Mouse (Mus musculus): ENCODE data around the gene Adam15. TPM values are rescaled to one million over a fixed set of nuclear protein-coding genes. Genes with fewer than 3 reads are reported as not detected.

Adam15 gene
- polyA plus RNA-seq, 1 experiment = 187 TPM

DNA sequence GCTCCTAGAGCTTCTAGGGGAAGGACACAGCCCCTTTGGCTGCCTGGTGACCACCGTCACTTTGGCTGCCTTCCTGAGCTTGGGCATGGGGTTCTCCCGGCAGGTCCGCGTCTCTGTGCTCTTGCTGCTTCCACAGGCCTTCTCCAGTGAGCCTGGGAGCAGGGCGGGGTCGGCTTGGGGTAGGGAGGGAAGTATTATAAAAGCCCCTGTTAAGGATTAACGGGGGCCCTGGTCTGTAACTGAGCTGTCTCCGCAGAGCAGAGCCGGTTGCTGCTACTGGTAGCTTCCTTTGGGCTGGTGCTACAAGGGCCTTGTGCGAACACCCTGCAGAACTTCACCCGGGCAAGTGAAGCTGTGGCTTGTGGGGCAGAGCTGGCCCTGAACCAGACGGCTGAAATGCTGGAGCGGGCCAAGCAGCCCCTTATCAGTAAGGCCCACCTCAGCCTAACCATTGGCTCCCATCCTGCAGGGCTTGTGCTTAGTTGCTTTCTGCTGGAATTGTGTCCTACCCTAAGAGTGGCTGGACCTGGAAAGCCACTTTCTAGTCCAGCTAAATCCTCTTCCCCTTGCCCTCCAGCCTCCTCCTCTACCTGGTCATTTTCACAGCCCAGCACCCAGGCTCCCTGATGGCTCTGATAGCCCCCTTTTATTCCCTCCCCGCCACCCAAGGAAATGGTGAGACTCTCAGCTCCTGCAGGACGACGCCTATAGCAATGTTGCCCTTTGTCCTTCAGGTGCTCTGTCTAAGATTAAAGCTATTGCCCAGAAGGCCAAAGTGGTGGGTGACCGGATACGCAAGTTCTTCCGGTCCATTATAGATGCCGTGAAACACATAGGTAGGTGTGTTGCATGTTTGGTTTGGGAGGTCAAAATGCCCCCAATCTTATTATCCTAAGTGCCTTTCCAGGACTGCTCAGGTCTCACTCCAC, 16.0 kb upstream of the Adam15 start:
- H3K4me3 ChIP-seq (replicated peaks; ENCODE audit: control insufficient read depth, low read depth, low read length) = no peak overlapping the region
- WGBS = 77% methylated on average over 20 of the region's 20 CpGs
- H3K4me1 ChIP-seq (ENCODE audit: control insufficient read depth, insufficient read depth, low read length) = no peaks in the 10 kb centered on the region
- TF ChIP-seq CTCF (IDR thresholded peaks at IDR 0.05; ENCODE audit: control insufficient read depth, insufficient read depth, low read length) (no peak), POLR2A (IDR thresholded peaks at IDR 0.05; ENCODE audit: borderline replicate concordance, control insufficient read depth, low read depth, low read length) (no peak)
- H3K27ac ChIP-seq (ENCODE audit: control insufficient read depth, insufficient read depth, low read depth, low read length, poor library complexity) = no peak overlapping the region

DNA sequence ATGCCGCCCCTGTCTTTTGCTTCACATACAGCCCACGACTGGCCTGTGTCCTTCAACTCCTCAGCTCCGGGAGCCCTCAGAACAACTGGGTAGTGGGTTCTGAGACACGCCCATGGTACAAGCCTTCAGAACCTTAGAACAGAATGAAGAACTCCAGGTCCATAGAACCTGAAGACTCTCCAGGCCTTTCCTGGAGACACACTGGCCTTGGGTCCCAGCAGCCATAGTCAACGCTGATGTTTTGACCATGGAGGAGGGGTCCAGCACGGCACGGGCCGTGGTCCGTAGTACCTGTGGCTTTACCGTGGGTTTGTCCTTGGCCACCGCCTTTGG, 15.3 kb upstream of the Adam15 start, which contains the start of gene Dcst1:
Gene Dcst1 (minus strand): TSS at position 101 of the 333 bp plus-strand sequence.
- Histone ChIP-seq H3K4me3 (replicated peaks; ENCODE audit: control insufficient read depth, low read depth, low read length) (no peak within 1 kb of the TSS), H3K27ac (ENCODE audit: control insufficient read depth, insufficient read depth, low read depth, low read length, poor library complexity) (no peak within 1 kb of the TSS), H3K4me1 (ENCODE audit: control insufficient read depth, insufficient read depth, low read length) (no peaks in the 10 kb centered on the region)
- TF ChIP-seq POLR2A (IDR thresholded peaks at IDR 0.05; ENCODE audit: borderline replicate concordance, control insufficient read depth, low read depth, low read length) = no peak
- TF ChIP-seq CTCF (IDR thresholded peaks at IDR 0.05; ENCODE audit: control insufficient read depth, insufficient read depth, low read length) = no peak
- 86% methylated on average over 11 of the region's 11 CpGs for WGBS

DNA sequence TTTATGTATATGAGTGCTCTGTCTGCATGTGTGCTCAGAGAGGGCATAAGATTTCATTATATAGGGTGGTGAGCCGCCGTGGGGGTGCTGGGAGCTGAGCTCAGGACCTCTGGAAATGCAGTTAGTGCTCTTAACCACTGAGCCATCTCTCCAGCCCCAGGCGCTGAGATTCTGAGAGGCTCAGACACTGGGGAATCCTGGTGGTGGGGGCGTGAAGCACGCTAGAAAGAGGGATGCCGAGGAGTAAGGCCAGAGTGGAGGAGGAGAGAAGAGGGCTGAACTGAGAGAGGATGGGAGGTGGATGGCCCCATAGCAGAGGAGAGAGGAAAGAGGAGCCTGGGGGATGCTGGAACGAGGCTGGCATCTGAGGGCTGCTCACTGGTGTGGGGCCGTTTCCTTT, 14.8 kb upstream of the Adam15 start:
- WGBS = 86% methylated on average over 8 of the region's 8 CpGs
- Histone ChIP-seq H3K4me1 (ENCODE audit: control insufficient read depth, insufficient read depth, low read length) (no peaks in the 10 kb centered on the region), H3K27ac (ENCODE audit: control insufficient read depth, insufficient read depth, low read depth, low read length, poor library complexity) (no peak overlapping the region), H3K4me3 (replicated peaks; ENCODE audit: control insufficient read depth, low read depth, low read length) (no peak overlapping the region)
- TF ChIP-seq POLR2A (IDR thresholded peaks at IDR 0.05; ENCODE audit: borderline replicate concordance, control insufficient read depth, low read depth, low read length) (no peak), CTCF (IDR thresholded peaks at IDR 0.05; ENCODE audit: control insufficient read depth, insufficient read depth, low read length) (no peak)

DNA sequence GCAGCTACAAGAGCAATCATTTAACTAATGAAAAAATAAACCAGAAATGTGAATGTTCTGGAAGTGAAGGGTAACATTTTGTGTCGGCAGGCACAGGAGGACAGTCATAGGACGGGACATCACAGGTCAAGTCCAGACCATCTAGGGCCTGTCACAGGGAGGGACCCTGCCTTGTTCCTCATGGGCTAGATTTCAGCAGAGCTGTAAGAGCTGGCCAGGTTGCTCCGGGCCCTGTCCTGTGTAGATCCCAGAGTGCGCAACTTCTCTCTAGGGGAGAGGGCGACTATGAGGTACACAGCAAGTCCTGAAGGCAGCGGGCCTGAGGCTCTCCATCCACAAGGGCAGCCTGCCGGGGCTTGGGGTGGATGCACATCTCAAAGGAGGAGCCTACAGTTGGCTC, 11.9 kb upstream of the Adam15 start, which contains the start of gene Dcst2:
Gene Dcst2 (plus strand): TSS at position 301 of the 400 bp plus-strand sequence.
- TF ChIP-seq POLR2A (IDR thresholded peaks at IDR 0.05; ENCODE audit: borderline replicate concordance, control insufficient read depth, low read depth, low read length) (no peak), CTCF (IDR thresholded peaks at IDR 0.05; ENCODE audit: control insufficient read depth, insufficient read depth, low read length) (no peak)
- Histone ChIP-seq H3K4me1 (ENCODE audit: control insufficient read depth, insufficient read depth, low read length) (no peaks in the 10 kb centered on the region; the same call in 1 of the 2 replicates), H3K4me3 (replicated peaks; ENCODE audit: control insufficient read depth, low read depth, low read length) (no peak within 1 kb of the TSS), H3K27ac (ENCODE audit: control insufficient read depth, insufficient read depth, low read depth, low read length, poor library complexity) (no peak within 1 kb of the TSS)
- 85% methylated on average over 7 of the region's 7 CpGs for WGBS

DNA sequence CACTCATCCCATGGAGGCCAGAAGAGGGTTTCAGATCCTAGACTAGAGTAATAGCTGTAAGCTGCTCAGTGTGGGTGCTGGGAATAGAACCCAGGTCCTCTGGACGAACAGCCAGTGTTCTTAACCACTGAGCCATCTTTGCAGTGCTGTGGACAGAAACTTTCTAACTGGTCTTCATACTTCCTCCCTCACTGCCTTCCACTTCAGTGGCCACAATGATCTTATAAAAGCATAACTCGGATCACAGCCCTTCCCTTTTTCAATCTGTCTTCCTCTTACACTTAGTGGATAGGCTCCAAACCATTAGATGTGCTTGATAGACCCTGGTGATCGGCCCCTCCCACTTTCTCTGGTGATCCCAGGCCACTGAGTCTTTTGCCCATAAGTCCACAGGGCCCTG, 10.4 kb upstream of the Adam15 start:
- no peak overlapping the region for H3K27ac ChIP-seq (ENCODE audit: control insufficient read depth, insufficient read depth, low read depth, low read length, poor library complexity)
- no peaks in the 10 kb centered on the region; the same call in 1 of the 2 replicates for H3K4me1 ChIP-seq (ENCODE audit: control insufficient read depth, insufficient read depth, low read length)
- no peak overlapping the region for H3K4me3 ChIP-seq (replicated peaks; ENCODE audit: control insufficient read depth, low read depth, low read length)
- TF ChIP-seq CTCF (IDR thresholded peaks at IDR 0.05; ENCODE audit: control insufficient read depth, insufficient read depth, low read length) (no peak), POLR2A (IDR thresholded peaks at IDR 0.05; ENCODE audit: borderline replicate concordance, control insufficient read depth, low read depth, low read length) (no peak)
- 7% methylated on average over 3 of the region's 3 CpGs for WGBS

DNA sequence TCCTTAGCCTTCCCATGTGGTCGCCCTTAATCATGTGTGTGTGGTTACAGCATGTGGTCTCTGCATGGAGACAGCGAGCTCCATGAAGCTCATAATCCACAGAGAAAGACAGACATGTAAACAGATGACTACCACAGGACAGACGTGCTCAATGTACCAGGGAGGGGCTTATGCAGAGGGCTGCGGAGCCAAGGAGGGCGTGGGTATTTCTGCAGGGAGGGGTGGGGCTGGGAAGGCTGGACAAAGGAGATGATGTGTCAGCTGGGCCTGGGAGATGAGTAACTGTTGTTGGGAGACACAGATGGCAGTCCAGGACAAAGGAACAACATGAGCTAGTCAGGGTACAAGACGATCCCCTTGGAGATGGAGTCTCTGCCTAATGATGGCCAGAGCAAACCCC, 9.8 kb upstream of the Adam15 start:
- Histone ChIP-seq H3K4me3 (replicated peaks; ENCODE audit: control insufficient read depth, low read depth, low read length) (no peak overlapping the region), H3K27ac (ENCODE audit: control insufficient read depth, insufficient read depth, low read depth, low read length, poor library complexity) (no peak overlapping the region), H3K4me1 (ENCODE audit: control insufficient read depth, insufficient read depth, low read length) (no peaks in the 10 kb centered on the region; the same call in 1 of the 2 replicates)
- no peak for TF ChIP-seq CTCF (IDR thresholded peaks at IDR 0.05; ENCODE audit: control insufficient read depth, insufficient read depth, low read length)
- no peak for TF ChIP-seq POLR2A (IDR thresholded peaks at IDR 0.05; ENCODE audit: borderline replicate concordance, control insufficient read depth, low read depth, low read length)
- WGBS = 72% methylated on average over 6 of the region's 6 CpGs

DNA sequence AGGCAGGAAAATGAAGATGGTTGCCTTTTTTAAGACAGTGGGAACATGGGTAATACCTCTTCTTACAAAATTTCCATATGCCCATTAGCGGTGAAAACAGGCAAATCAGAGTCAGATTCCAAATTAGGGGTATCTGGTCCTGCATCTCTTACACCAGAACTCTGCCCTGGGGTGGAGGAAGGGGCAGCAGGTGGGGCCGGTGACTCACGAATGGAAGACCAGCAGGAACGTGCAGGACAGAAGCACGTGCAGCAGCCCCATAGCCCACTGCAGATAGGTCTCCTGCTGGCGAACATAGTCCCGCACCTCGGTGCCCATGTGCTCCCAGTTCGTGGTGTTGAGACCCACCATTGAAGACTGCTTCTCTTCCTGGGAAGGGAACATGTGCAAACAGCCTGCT, 6.2 kb upstream of the Adam15 start:
- H3K4me1 ChIP-seq (ENCODE audit: control insufficient read depth, insufficient read depth, low read length) = no peaks in the 10 kb centered on the region; the same call in 1 of the 2 replicates
- H3K27ac ChIP-seq (ENCODE audit: control insufficient read depth, insufficient read depth, low read depth, low read length, poor library complexity) = no peak overlapping the region
- no peak overlapping the region for H3K4me3 ChIP-seq (replicated peaks; ENCODE audit: control insufficient read depth, low read depth, low read length)
- WGBS = 81% methylated on average over 9 of the region's 9 CpGs
- TF ChIP-seq POLR2A (IDR thresholded peaks at IDR 0.05; ENCODE audit: borderline replicate concordance, control insufficient read depth, low read depth, low read length) (no peak), CTCF (IDR thresholded peaks at IDR 0.05; ENCODE audit: control insufficient read depth, insufficient read depth, low read length) (no peak)

DNA sequence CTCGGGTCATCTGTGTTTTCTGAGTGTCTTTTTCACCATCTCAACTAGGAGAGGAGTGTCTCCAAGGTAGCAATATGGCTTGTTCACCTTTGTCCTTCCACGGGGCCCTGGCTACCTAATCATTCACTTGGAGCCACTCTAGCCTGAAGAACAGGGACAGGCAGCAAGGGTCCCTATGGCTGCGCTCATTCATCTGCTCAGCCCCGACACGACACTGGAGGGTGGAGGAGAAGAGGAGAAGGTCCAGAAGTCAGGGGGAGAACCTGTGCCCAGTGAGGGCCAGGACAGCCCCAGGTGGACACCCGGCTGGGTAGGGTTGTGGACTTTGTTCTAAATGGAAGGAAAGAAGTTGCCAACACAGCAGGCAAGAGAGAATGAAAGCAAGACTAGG, 5.7 kb upstream of the Adam15 start:
- Histone ChIP-seq H3K4me1 (ENCODE audit: control insufficient read depth, insufficient read depth, low read length) (no peaks in the 10 kb centered on the region; the same call in 1 of the 2 replicates), H3K4me3 (replicated peaks; ENCODE audit: control insufficient read depth, low read depth, low read length) (no peak overlapping the region), H3K27ac (ENCODE audit: control insufficient read depth, insufficient read depth, low read depth, low read length, poor library complexity) (no peak overlapping the region)
- WGBS = 70% methylated on average over 6 of the region's 6 CpGs
- TF ChIP-seq CTCF (IDR thresholded peaks at IDR 0.05; ENCODE audit: control insufficient read depth, insufficient read depth, low read length) (no peak), POLR2A (IDR thresholded peaks at IDR 0.05; ENCODE audit: borderline replicate concordance, control insufficient read depth, low read depth, low read length) (no peak)

Data from bone marrow, adult 2 months (tissue).